Mouse (Mus musculus): ENCODE measurements around the gene Nrf1. TPM values are rescaled to one million over a fixed set of nuclear protein-coding genes. Genes with fewer than 3 reads are reported as not detected.

Gene Nrf1
- polyA plus RNA-seq, 1 experiment, result 33.1 TPM

DNA sequence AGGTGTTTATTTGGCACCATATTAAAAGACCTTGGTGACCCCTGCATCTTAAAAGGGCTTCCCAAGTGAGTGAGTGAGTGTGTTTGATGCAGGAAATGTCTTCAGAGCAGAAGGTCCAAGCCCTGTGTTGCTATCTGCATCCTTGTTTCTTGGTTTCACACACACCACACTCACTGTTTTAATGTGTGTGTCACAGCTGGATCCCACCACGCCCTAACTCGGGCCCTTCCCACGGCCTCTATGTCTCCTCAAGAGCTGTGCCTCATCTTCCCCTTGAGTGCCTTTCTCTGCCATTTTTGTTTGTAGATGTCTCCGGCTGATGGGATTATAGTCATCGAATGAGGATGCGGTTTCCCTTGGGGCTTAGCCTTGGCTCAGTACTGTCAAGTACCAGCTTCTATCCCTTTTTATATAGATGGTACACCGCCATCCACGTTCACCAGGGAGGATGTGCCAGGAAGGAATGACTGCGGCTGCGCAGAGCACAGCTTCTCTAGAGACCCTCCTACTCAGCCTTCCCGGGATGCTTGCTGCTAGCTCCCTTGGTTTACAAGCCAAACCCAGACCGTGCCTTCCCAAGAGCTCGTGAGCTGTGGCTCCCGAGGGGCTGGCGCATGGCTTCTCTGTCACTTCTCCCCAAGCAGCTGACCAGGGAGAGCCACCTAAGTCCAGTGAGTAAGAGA, 106.1 kb downstream of the Nrf1 start:
- H3K4me3 ChIP-seq (ENCODE audit: insufficient read depth, low read length), result no peak overlapping the region
- TF ChIP-seq CTCF (IDR thresholded peaks at IDR 0.05; ENCODE audit: borderline replicate concordance, insufficient read depth, low read length) (no peak), POLR2A (IDR thresholded peaks at IDR 0.05; ENCODE audit: low read depth, low read length) (no peak)
- H3K4me1 ChIP-seq (ENCODE audit: control insufficient read depth, insufficient read depth, low read length), result no peaks in the 10 kb centered on the region
- H3K27ac ChIP-seq (ENCODE audit: insufficient read depth, low read length), result no peak overlapping the region

DNA sequence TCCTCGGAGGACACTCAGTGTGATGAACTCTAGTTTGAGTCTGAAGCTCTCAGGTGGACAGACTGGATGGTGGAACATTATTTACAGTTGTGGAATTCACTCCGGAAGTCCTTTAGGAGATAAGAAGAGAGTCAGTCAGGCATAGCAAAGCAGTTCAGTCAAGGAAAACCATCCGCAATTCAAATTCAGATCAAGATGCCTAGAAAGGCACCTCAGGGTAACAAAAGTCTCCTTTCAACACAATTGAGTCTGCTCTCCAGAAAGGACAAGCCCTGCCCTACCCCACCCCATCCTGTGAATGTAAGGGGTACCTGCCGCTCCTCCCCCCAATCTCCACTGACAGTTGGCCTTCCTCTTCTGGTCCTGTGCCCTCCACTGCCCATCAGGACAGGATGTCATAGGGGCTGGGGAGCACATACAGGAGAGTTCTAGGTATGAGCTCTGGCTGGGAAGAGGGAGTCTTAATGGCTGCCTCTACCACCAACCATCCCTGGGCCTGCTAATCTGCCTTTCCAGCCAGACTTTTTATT, 111.8 kb downstream of the Nrf1 start:
- no peak overlapping the region for H3K4me3 ChIP-seq (ENCODE audit: insufficient read depth, low read length)
- H3K27ac ChIP-seq (ENCODE audit: insufficient read depth, low read length), result no peak overlapping the region
- H3K4me1 ChIP-seq (ENCODE audit: control insufficient read depth, insufficient read depth, low read length), result peaks cover 5% of the 10 kb centered on the region; the same call in 1 of the 2 replicates
- TF ChIP-seq CTCF (IDR thresholded peaks at IDR 0.05; ENCODE audit: borderline replicate concordance, insufficient read depth, low read length), result no peak
- no peak for TF ChIP-seq POLR2A (IDR thresholded peaks at IDR 0.05; ENCODE audit: low read depth, low read length)

DNA sequence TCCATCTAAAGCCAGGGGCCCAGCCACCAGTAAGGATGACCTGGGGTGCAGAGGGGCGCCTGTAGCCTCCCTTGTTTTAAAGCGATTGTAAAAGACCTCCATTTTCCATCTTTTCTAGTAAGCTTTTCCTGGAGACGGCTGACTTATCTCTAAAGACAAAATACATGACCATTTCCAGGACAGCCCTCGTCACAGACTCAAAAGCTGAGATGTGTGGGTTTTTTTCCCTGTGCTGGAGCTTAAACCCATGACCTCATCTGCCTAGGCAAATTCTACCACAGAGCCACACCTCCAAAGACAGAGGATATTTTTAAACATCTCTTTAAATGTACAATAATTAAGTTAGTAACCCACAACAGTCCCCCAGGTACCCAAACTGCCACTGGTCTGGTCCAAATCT, 112.6 kb downstream of the Nrf1 start:
- Histone ChIP-seq H3K27ac (ENCODE audit: insufficient read depth, low read length) (no peak overlapping the region), H3K4me1 (ENCODE audit: control insufficient read depth, insufficient read depth, low read length) (peaks cover 5% of the 10 kb centered on the region; the same call in 1 of the 2 replicates), H3K4me3 (ENCODE audit: insufficient read depth, low read length) (no peak overlapping the region)
- TF ChIP-seq POLR2A (IDR thresholded peaks at IDR 0.05; ENCODE audit: low read depth, low read length) (no peak), CTCF (IDR thresholded peaks at IDR 0.05; ENCODE audit: borderline replicate concordance, insufficient read depth, low read length) (no peak)

DNA sequence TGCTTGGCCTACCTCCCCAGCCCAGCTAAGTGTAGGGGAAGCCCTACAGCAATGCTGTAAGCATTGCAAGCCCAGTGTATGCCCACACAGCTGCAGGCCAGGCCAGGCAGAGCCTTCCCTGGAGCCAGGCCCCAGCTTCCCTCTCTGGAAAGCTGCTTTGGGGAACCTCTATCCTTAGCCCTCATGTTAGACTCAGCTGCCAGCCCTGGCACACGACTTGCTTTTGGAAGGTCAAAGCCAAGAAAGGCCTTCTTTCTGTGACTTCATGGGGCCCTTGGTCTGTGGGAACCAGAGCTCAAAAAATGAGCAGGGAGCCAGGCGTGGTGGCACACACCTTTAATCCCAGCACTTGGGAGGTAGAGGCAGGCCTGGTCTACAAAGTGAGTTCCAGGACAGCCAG, 113.8 kb downstream of the Nrf1 start:
- H3K4me3 ChIP-seq (ENCODE audit: insufficient read depth, low read length), result no peak overlapping the region
- TF ChIP-seq POLR2A (IDR thresholded peaks at IDR 0.05; ENCODE audit: low read depth, low read length) (no peak), CTCF (IDR thresholded peaks at IDR 0.05; ENCODE audit: borderline replicate concordance, insufficient read depth, low read length) (no peak)
- H3K27ac ChIP-seq (ENCODE audit: insufficient read depth, low read length), result no peak overlapping the region
- peaks cover 5% of the 10 kb centered on the region; the same call in 1 of the 2 replicates for H3K4me1 ChIP-seq (ENCODE audit: control insufficient read depth, insufficient read depth, low read length)

DNA sequence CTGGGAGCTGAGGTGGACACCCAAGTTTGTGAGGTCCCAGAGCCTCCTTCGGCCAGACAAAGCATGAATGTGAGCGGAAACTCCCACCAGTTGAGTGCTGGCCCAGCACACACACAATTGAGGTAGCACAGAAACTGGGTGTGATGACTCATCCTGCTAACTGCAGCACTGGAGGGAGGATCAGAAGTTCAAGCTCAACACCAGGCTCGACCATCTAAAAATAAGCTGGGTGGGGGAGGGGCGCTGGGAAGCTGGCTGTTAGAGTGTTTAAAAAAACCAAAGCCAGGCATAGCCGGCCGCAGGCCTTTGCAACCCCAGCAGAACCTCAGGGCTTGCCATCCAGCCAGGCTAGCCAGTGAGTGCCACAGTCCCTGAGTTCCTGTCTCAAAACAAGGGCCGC, 114.3 kb downstream of the Nrf1 start:
- no peak overlapping the region for H3K4me3 ChIP-seq (ENCODE audit: insufficient read depth, low read length)
- TF ChIP-seq POLR2A (IDR thresholded peaks at IDR 0.05; ENCODE audit: low read depth, low read length) (no peak), CTCF (IDR thresholded peaks at IDR 0.05; ENCODE audit: borderline replicate concordance, insufficient read depth, low read length) (no peak)

DNA sequence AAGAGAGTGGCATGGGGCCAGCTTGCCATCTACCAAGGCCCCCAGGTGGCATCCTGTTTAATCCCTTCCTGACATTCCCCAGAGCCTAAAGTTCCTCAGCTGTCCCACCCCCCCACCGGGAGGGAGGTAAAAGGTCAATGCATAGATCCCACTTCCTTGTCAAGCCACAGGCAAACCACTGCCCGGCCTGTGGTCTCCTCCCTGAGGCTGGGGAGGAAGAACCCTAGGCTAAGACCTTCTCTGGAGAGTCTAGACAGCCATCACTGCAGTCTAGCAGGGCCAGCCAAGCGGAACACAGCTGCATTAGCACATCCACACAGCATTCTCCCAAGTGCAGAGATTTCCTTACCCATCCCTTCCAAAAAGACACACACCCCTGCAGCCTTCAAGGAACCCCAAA, 118.6 kb downstream of the Nrf1 start:
- Histone ChIP-seq H3K4me1 (ENCODE audit: control insufficient read depth, insufficient read depth, low read length) (peaks cover 5% of the 10 kb centered on the region; the same call in 1 of the 2 replicates), H3K27ac (ENCODE audit: insufficient read depth, low read length) (no peak overlapping the region), H3K4me3 (ENCODE audit: insufficient read depth, low read length) (no peak overlapping the region)
- no peak for TF ChIP-seq CTCF (IDR thresholded peaks at IDR 0.05; ENCODE audit: borderline replicate concordance, insufficient read depth, low read length)
- TF ChIP-seq POLR2A (IDR thresholded peaks at IDR 0.05; ENCODE audit: low read depth, low read length), result no peak

More for the DNA sequence above, 114.3 kb downstream of the Nrf1 start:
- Histone ChIP-seq H3K27ac (ENCODE audit: insufficient read depth, low read length) (no peak overlapping the region), H3K4me1 (ENCODE audit: control insufficient read depth, insufficient read depth, low read length) (peaks cover 5% of the 10 kb centered on the region; the same call in 1 of the 2 replicates)

DNA sequence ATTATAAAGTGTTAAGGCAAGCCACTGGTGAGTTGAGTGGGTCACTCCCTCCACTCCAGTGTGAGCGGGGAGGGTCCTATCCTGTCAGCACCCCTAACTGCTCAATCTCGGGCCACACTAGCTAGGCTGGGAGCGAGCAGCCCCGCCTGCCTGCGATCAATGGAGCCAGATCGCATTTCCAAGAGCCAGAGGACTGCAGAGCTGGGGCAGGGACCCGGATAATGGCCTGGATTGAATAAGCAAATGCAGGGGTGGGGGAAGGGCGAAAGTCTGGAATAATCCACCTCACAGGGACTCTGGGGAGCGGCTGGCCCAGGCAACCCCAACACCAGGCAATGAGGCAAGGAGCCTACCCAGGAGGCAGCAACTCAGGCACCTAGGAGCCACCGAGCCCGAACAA, 119.4 kb downstream of the Nrf1 start:
- H3K4me3 ChIP-seq (ENCODE audit: insufficient read depth, low read length), result no peak overlapping the region
- TF ChIP-seq POLR2A (IDR thresholded peaks at IDR 0.05; ENCODE audit: low read depth, low read length), result no peak
- no peak for TF ChIP-seq CTCF (IDR thresholded peaks at IDR 0.05; ENCODE audit: borderline replicate concordance, insufficient read depth, low read length)
- H3K4me1 ChIP-seq (ENCODE audit: control insufficient read depth, insufficient read depth, low read length), result peaks cover 5% of the 10 kb centered on the region; the same call in 1 of the 2 replicates
- no peak overlapping the region for H3K27ac ChIP-seq (ENCODE audit: insufficient read depth, low read length)

DNA sequence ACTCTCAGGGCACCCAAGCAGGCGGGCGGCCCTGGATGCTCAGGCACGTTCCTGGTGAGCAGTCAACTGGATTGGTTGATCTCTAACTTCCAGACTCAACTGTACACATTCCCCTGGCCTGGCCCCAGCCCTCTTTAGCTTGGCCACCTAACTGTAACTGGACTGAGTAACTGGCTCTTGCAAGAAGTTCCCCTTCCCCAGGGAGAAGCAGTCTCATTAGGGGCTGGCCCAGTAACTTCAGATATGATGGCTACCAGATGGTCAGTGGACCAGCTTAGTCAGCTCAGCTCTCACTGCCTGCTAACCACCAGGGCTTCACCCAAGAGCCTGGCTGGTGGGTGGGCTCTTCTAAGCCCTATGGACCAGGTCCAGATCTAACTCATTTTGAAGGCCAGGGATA, 120.5 kb downstream of the Nrf1 start:
- TF ChIP-seq POLR2A (IDR thresholded peaks at IDR 0.05; ENCODE audit: low read depth, low read length) (no peak), CTCF (IDR thresholded peaks at IDR 0.05; ENCODE audit: borderline replicate concordance, insufficient read depth, low read length) (no peak)
- H3K4me1 ChIP-seq (ENCODE audit: control insufficient read depth, insufficient read depth, low read length), result no peaks in the 10 kb centered on the region
- no peak overlapping the region for H3K27ac ChIP-seq (ENCODE audit: insufficient read depth, low read length)
- no peak overlapping the region for H3K4me3 ChIP-seq (ENCODE audit: insufficient read depth, low read length)

DNA sequence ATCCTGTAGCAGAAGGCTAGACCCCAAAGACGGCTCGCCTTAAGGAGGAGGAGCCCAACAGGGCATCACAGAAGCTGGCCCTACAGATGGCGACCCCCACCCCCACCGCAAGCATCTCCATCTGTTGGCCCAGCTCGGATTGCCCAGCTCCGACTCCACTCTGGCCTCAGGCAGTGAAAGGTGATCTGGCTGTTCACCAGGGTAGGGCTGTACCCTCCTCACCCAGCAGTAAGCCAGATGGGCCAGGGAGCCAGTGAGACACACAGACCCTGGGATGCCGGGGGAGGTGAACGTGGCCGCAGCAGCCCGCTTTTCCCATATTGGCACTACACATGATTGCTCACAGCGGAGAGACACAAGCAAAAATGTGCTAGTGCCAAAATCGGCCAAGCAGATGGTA, 121.4 kb downstream of the Nrf1 start:
- H3K4me1 ChIP-seq (ENCODE audit: control insufficient read depth, insufficient read depth, low read length), result no peaks in the 10 kb centered on the region
- no peak overlapping the region for H3K4me3 ChIP-seq (ENCODE audit: insufficient read depth, low read length)
- H3K27ac ChIP-seq (ENCODE audit: insufficient read depth, low read length), result no peak overlapping the region
- TF ChIP-seq CTCF (IDR thresholded peaks at IDR 0.05; ENCODE audit: borderline replicate concordance, insufficient read depth, low read length), result no peak

DNA sequence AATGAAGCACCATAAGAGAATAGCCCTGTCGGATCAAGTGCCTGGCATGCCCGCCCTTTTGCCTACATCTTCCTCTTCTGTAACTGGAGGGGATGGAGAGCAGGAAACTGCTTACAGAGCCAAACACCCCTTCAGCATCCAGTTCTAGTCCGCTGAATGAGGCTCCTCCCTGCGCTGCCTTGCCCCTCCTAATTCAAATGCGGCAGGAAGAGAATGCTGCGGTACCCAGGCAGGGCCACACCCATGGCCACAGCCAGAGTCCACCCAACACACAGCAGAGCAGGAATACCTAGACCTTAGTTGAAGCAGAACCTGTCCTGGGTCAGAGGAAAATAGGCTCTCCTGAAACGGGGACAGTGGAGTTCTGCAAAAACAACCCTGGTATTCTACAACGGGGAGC, 123.4 kb downstream of the Nrf1 start:
- no peak overlapping the region for H3K27ac ChIP-seq (ENCODE audit: insufficient read depth, low read length)
- H3K4me3 ChIP-seq (ENCODE audit: insufficient read depth, low read length), result no peak overlapping the region
- no peaks in the 10 kb centered on the region for H3K4me1 ChIP-seq (ENCODE audit: control insufficient read depth, insufficient read depth, low read length)
- TF ChIP-seq CTCF (IDR thresholded peaks at IDR 0.05; ENCODE audit: borderline replicate concordance, insufficient read depth, low read length) (no peak), POLR2A (IDR thresholded peaks at IDR 0.05; ENCODE audit: low read depth, low read length) (no peak)

All from embryonic fibroblast, embryonic 13.5 days (primary cell).